Comparison of ENCODE assay signal across 9 mouse cellular contexts in genomic region chr7:96985798-96986197, GRCm38 (mm10). TPM values are rescaled to one million over a fixed set of nuclear protein-coding genes. Genes with fewer than 3 reads are reported as not detected.
DNase-seq lines count a peak whose midpoint lies in the region; ATAC-seq and TF ChIP-seq lines count a peak whose summit lies in the region.
"Had no signal": no experiment of that assay in that cellular context is flagged by ENCODE, and none has a peak within 500 bp of the region (broad histone marks: within the 10 kb centered on the region; RNA-seq: fewer than 3 reads in every experiment).

No protein-coding gene starts in this region.

- H3K27ac ChIP-seq in limb, embryonic 13.5 days, result no peak overlapping the region
- H3K27ac ChIP-seq in limb, embryonic 10.5 days, result no peak overlapping the region
- peak overlapping the region; percentile 72 for H3K27ac ChIP-seq in heart, adult 2 months
- H3K27ac ChIP-seq in kidney, embryonic 14.5 days (ENCODE audit: low read depth, low read length), result peak overlapping the region; percentile 37; the same call in 1 of the 2 replicates
- no peak overlapping the region for H3K27ac ChIP-seq in liver, postnatal 0 days (ENCODE audit: low read depth)

- WGBS in limb, embryonic 13.5 days, result 32% methylated on average over 8 of the region's 8 CpGs
- 42% methylated on average over 8 of the region's 8 CpGs for WGBS in limb, embryonic 10.5 days
- WGBS in heart, adult 2 months, result 1% methylated on average over 8 of the region's 8 CpGs
- 10% methylated on average over 8 of the region's 8 CpGs for WGBS in kidney, embryonic 14.5 days
- 27% methylated on average over 8 of the region's 8 CpGs for WGBS in liver, postnatal 0 days (ENCODE audit: insufficient replicate concordance)

- H3K9ac ChIP-seq in limb, embryonic 13.5 days, result no peak overlapping the region
- peak overlapping the region; percentile 56 for H3K9ac ChIP-seq in heart, adult 2 months (ENCODE audit: low read depth, low read length)
- no peak overlapping the region for H3K9ac ChIP-seq in kidney, embryonic 14.5 days (ENCODE audit: low read depth, low read length)
- no peak overlapping the region for H3K9ac ChIP-seq in liver, postnatal 0 days (replicated peaks)

- intact Hi-C loops in heart, adult 2 months (cut with DNase I), result loop anchor here (1.0 kb wide), 1 partner anchor 15 kb away; no protein-coding TSS in a partner anchor

- 0 out of 2 replicates have a peak overlapping the region, but pooled peaks have one; percentile 23 for H3K4me2 ChIP-seq in limb, embryonic 13.5 days (replicated peaks)
- H3K4me2 ChIP-seq in kidney, embryonic 14.5 days (replicated peaks; ENCODE audit: low read depth, low read length), result peak overlapping the region; percentile 8; the same call in 1 of the 2 replicates
- peak overlapping the region; percentile 3; the same call in 1 of the 2 replicates for H3K4me2 ChIP-seq in liver, postnatal 0 days (ENCODE audit: low read depth, low read length)

- no peak overlapping the region for H3K4me3 ChIP-seq in limb, embryonic 13.5 days
- no peak overlapping the region for H3K4me3 ChIP-seq in limb, embryonic 10.5 days
- peak overlapping the region; percentile 21 for H3K4me3 ChIP-seq in heart, adult 2 months
- no peak overlapping the region for H3K4me3 ChIP-seq in kidney, embryonic 14.5 days (ENCODE audit: low read length)
- no peak overlapping the region for H3K4me3 ChIP-seq in liver, postnatal 0 days (ENCODE audit: low read depth, low read length)

- no peak for TF ChIP-seq CTCF in heart, adult 2 months (IDR thresholded peaks at IDR 0.05)
- TF ChIP-seq CTCF in liver, postnatal 0 days (IDR thresholded peaks at IDR 0.05; ENCODE audit: low read depth), result no peak

- no peaks in the 10 kb centered on the region for H3K79me2 ChIP-seq in heart, adult 2 months (replicated peaks; ENCODE audit: control insufficient read depth, insufficient read depth, low read length)

- peak; percentile 47 for TF ChIP-seq POLR2A in heart, adult 2 months (IDR thresholded peaks at IDR 0.05; ENCODE audit: insufficient read depth, low read depth, low read length)

- no peak for DNase-seq in limb, embryonic 10.5 days (ENCODE audit: low spot score)
- DNase-seq in heart, adult 2 months, result peak; percentile 55 to 69
- no peak for DNase-seq in liver, postnatal 0 days
- DNase-seq in right cerebral cortex, postnatal 36 days (ENCODE audit: low spot score in 2 of 2), result peak; percentile 19 to 62
- no peak for DNase-seq in cerebellum, adult 8-10 months
- DNase-seq in cerebellum, postnatal 14 days, result no peak

- ATAC-seq in limb, embryonic 13.5 days (ENCODE audit: low FRiP score, low read depth), result peak; percentile 34; the same call in 1 of the 2 replicates
- peak; percentile 49; the same call in 1 of the 2 replicates for ATAC-seq in kidney, embryonic 14.5 days (ENCODE audit: low FRiP score, low TSS enrichment)
- ATAC-seq in liver, postnatal 0 days, result no peak

- H3K27me3 ChIP-seq in limb, embryonic 13.5 days, result no peaks in the 10 kb centered on the region
- H3K27me3 ChIP-seq in limb, embryonic 10.5 days (ENCODE audit: low read depth, poor library complexity, severe bottlenecking), result no peaks in the 10 kb centered on the region
- H3K27me3 ChIP-seq in heart, adult 2 months (ENCODE audit: control insufficient read depth, insufficient read depth, low read length), result no peaks in the 10 kb centered on the region
- no peaks in the 10 kb centered on the region for H3K27me3 ChIP-seq in kidney, embryonic 14.5 days (ENCODE audit: control insufficient read depth, insufficient read depth, low read length)
- H3K27me3 ChIP-seq in liver, postnatal 0 days (ENCODE audit: insufficient read depth, low read length), result no peaks in the 10 kb centered on the region

- peaks cover 2% of the 10 kb centered on the region; the same call in 1 of the 2 replicates for H3K36me3 ChIP-seq in limb, embryonic 13.5 days
- H3K36me3 ChIP-seq in limb, embryonic 10.5 days, result 0 out of 2 replicates have a peak, but pooled peaks cover 2% of the 10 kb centered on the region
- H3K36me3 ChIP-seq in heart, adult 2 months (ENCODE audit: control insufficient read depth, insufficient read depth, low read length), result peaks cover 5% of the 10 kb centered on the region
- no peaks in the 10 kb centered on the region for H3K36me3 ChIP-seq in kidney, embryonic 14.5 days (ENCODE audit: control insufficient read depth, insufficient read depth, low read length)
- H3K36me3 ChIP-seq in liver, postnatal 0 days (replicated peaks; ENCODE audit: insufficient read depth, low read length), result no peaks in the 10 kb centered on the region

- TF ChIP-seq EP300 in heart, adult 2 months (IDR thresholded peaks at IDR 0.05; ENCODE audit: insufficient read depth, low read depth, low read length), result 0 out of 2 replicates have a peak, but pooled peaks have one; percentile 34
- no peak for TF ChIP-seq EP300 in liver, postnatal 0 days (IDR thresholded peaks at IDR 0.05; ENCODE audit: low read depth)

- H3K9me3 ChIP-seq in limb, embryonic 13.5 days, result no peaks in the 10 kb centered on the region
- no peaks in the 10 kb centered on the region for H3K9me3 ChIP-seq in limb, embryonic 10.5 days (replicated peaks)
- H3K9me3 ChIP-seq in kidney, embryonic 14.5 days (ENCODE audit: control insufficient read depth, low read length), result no peaks in the 10 kb centered on the region
- no peaks in the 10 kb centered on the region for H3K9me3 ChIP-seq in liver, postnatal 0 days (ENCODE audit: low read length)
- H3K9me3 ChIP-seq: G1E had no signal

- peaks cover 27% of the 10 kb centered on the region for H3K4me1 ChIP-seq in limb, embryonic 13.5 days
- H3K4me1 ChIP-seq in limb, embryonic 10.5 days, result peaks cover 26% of the 10 kb centered on the region
- H3K4me1 ChIP-seq in heart, adult 2 months (ENCODE audit: control insufficient read depth, insufficient read depth, low read length), result peaks cover 9% of the 10 kb centered on the region
- H3K4me1 ChIP-seq in kidney, embryonic 14.5 days (ENCODE audit: control insufficient read depth, insufficient read depth, low read length), result peaks cover 7% of the 10 kb centered on the region; the same call in 1 of the 2 replicates
- H3K4me1 ChIP-seq in liver, postnatal 0 days (ENCODE audit: insufficient read depth), result peaks cover 24% of the 10 kb centered on the region

RNA-seq across cellular contexts. Expression of gene Nars2, which starts 34.5 kb away (rescaled TPM):
- 21.9 and 24.6 TPM in 2 replicates for polyA plus RNA-seq in limb, embryonic 13.5 days (2015; fragmentation: Nextera tagmentation; extraction: Ambion mirVana)
- 23.7 and 23.8 TPM in 2 replicates for polyA plus RNA-seq in limb, embryonic 10.5 days (2016; fragmentation: Nextera tagmentation; extraction: Ambion mirVana)
- total RNA-seq in heart, adult 2 months (2021), result 10 to 100 TPM; 17.5 to 18.9 TPM
- 4.1 and 9.1 TPM in 2 replicates for polyA plus RNA-seq in heart, adult 2 months (2012; rRNA removed)
- 19.9 and 26.0 TPM in 2 replicates for polyA plus RNA-seq in kidney, embryonic 14.5 days (2014; fragmentation: Nextera tagmentation; extraction: Ambion mirVana)
- 13.3 and 14.1 TPM in 2 replicates for polyA plus RNA-seq in liver, postnatal 0 days (2015; fragmentation: Nextera tagmentation; extraction: Ambion mirVana)

Comparison
In these comparisons a context has a peak if more than half of its experiments do, and no peak if none do; other contexts are left out.
1. H3K27ac ChIP-seq: peak in heart, adult 2 months (single experiment) and kidney, embryonic 14.5 days (single experiment); none in limb, embryonic 13.5 days (single experiment), limb, embryonic 10.5 days (single experiment) and liver, postnatal 0 days (single experiment).
2. DNase-seq: peak in heart, adult 2 months (2 of 2) and right cerebral cortex, postnatal 36 days (2 of 2); none in limb, embryonic 10.5 days (single experiment), liver, postnatal 0 days (single experiment), cerebellum, adult 8-10 months (single experiment) and cerebellum, postnatal 14 days (0 of 2).
3. Peak in every context shown above with its lines, with median percentiles within 50 percentile points of each other: H3K4me2 ChIP-seq.